Mouse (Mus musculus): ENCODE results near the gene Plet1. TPM values are rescaled to one million over a fixed set of nuclear protein-coding genes. Genes with fewer than 3 reads are reported as not detected.

Plet1 gene
- polyA plus RNA-seq (2017; shearing (Covaris generic)): under 1 TPM in 1 of 2 experiments, not detected in 1; 0.20 TPM

DNA sequence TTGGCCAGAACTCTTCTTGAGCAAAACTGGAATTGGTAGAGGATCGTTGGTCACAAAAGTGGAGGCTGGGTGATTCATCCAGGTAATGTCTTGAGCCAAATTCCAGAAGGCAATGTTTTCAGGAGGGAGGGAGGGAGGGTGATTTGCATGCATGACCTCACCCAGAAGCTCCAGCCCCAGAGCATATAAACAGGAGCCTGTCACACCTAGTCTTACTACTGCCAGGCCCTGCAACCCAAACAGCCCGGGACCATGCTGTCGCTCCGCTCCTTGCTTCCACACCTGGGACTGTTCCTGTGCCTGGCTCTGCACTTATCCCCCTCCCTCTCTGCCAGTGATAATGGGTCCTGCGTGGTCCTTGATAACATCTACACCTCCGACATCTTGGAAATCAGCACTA, at the start of gene Plet1:
Gene Plet1 (plus strand): TSS at position 215 of the 400 bp plus-strand sequence.
- no peak for ATAC-seq

GRCm38 (mm10) chr9:50449048-50449447, 45.3 kb upstream of the Plet1 start:
- no peak for ATAC-seq

DNA sequence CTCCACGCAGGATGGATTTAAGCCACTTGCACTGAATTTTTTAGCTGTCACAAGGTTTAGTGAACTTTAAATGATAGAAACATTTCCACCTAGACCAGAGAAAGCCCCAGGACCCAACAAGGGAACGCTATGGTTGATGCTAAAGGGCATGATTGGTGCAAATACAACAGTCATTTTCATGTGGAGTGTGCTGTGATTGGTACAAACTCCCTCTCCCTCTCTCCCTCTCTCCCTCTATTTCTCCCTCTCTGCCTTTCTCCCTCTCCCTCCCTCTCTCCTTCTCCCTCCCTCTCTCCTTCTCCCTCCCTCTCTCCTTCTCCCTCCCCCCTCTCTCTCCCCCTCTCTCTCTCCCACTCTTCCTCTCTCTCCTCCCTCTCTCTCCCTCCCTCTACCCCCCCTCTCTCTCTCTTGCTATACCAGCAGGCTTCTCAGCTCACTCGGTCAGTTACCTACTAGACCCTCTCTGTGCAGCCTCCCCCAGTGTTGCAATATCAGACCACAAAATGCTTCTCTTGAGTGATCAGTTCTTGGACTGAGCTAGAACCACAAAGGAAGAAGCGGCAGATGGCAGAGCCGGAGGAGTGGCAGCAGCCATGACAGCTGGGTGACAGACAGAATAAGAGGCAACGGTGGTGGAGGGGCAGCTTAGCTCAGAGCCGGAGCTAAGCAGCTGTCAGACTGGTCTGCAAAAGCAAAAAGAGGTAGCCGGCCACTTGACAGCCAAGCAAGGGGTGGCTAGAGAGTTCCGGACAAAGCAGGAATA, 42.7 kb upstream of the Plet1 start:
- no peak for ATAC-seq

DNA sequence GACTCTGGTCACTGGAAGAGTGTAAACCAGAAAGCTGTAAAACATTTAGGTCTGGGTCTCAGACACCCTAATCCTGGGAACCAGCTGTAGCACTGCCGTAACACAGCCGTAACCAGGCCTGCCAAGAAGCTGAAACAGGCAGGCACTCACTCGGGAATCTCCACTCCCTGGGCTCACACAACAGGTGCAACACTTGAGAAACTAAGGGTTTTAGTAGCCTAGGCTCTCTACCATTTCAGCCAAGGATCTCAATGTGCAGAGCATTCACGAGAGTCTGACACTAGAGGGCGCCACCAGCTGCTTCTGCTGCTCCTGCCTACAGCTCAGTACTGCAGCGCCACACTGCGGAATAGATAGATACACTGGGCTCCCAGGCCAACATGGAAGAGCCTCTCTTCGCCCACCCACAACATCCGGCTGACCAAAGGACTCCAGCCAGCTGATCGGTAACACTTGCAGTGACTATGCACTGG, 42.0 kb upstream of the Plet1 start:
- peak; percentile 66 for ATAC-seq

DNA sequence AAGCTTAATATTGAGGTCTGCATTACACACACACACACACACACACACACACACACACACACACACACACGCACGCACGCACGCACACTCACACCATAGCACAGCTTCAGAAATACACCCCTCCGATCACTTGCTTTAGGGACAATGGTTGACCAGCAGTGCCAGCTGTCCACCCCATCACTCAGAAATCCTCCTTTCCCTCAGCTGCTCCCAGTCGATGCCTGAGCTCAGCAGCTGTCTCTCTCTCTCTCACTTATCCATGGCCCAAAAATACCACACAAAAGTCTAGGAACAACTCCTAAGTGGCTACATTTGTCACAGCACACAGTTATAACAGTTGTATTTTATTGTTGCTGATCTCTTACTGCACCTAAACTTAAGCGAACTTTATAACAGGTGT, 36.7 kb upstream of the Plet1 start:
- no peak for ATAC-seq

DNA sequence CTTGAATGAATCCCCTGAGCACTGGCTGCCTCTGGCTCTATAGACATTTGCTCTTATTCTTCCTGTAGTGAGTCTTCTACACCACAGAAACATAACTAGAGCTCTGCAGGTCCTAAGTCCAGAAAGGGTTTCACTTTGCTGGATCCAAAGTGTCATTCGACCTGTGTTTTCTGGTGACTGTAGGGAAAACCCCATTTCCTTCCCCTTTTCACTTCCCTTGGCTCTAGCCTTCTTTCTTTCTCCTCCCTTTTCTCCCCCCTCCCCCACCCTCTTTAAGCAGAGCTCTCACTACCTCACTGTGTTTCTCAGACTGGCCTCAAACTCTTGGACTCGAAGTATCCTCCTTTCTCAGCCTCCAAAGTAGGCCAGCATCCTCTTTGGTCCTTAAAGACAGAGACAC, 34.8 kb upstream of the Plet1 start:
- no peak for ATAC-seq

- peak; percentile 79 for ATAC-seq
Observed at GRCm38 (mm10) chr9:50462494-50463204, 31.7 kb upstream of the Plet1 start.

GRCm38 (mm10) chr9:50463205-50463508, 31.2 kb upstream of the Plet1 start:
- peak; percentile 21 for ATAC-seq

- ATAC-seq: peak; percentile 63
Observed at GRCm38 (mm10) chr9:50470377-50471100, 23.8 kb upstream of the Plet1 start.

GRCm38 (mm10) chr9:50471181-50471901, 23.0 kb upstream of the Plet1 start:
- no peak for ATAC-seq

DNA sequence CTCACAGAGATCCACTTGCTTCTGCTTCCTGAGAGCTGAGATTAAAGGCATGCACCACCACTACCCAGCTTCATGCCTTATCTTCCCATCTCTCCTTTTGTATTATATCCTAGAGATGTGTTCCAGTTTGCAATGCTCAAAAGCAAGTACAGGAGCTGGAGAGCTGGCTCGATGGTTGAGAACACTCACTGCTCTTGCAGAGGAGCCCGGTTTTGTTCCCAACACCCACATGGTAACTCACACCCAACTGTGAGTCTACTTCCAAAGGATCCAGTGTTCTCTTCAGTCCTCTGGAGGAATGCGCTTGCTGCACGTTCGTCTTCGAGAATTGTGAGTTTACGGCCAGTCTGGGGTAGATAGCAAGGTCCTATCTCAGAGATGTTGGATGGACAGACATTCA, 19.0 kb upstream of the Plet1 start:
- ATAC-seq: no peak

GRCm38 (mm10) chr9:50475745-50476144, 18.6 kb upstream of the Plet1 start:
- ATAC-seq: no peak

DNA sequence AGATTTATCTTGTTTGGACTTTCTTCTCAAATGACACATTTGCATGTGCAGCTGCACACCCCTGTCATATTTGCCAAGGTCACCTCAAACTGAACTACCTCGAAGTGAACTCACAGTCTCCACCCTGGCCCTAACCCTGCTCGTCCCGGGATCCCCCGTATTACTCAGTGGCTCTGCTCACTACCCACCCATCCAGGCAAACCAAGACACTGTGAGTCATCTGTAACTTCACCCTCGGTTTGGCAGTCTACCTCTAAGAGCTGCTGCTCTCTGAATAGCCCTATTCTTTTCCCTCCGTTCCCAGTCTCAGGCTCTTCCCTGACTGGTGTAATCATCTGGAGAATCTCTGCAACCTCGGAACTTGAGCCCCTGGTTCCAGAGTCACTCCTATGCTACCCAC, 17.7 kb upstream of the Plet1 start:
- no peak for ATAC-seq

- ATAC-seq: no peak
Observed at GRCm38 (mm10) chr9:50477270-50477669, 17.1 kb upstream of the Plet1 start.

DNA sequence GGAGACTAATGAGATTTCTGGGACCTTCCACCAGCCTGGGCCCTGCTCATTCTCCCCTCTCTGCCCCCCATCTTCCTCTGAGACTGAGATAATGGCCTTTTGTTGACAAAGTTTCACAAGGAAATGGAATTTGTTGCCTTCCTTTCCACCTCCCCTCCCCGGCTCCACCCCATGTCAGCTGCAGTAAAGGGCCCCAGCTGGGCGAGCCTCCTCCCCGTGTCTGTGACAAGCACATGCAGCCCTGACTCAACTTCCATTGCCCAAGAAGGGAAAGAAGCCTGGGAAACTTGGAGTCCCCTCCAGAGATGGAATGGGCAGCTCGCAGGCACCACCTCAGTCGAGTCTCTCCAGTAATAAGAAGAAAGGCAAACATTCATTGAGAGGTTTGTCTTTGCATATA, 15.5 kb upstream of the Plet1 start:
- no peak for ATAC-seq

GRCm38 (mm10) chr9:50479476-50479875, 14.8 kb upstream of the Plet1 start:
- no peak for ATAC-seq

- ATAC-seq: no peak
Observed at GRCm38 (mm10) chr9:50482743-50483142, 11.6 kb upstream of the Plet1 start.

- no peak for ATAC-seq
Observed at GRCm38 (mm10) chr9:50485521-50485920, 8.8 kb upstream of the Plet1 start.

DNA sequence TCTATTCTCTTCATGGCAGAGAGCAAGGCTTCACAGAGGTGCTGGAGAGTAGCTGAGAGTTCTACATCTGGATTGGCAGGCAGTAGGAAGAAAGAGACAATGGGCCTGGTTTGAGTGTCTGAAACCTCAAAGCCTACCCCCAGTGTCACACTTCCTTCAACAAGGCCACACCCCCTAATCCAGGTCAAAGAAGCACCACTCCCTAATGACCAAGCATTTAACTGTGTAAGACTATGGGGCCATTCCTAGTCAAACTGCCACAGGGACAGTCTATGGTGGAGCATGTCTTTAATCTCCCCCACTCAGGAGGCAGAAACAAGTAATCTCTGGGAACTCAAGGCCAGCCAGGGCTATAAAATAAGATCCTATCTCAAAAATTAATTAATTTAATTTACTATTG, 3.5 kb upstream of the Plet1 start:
- ATAC-seq: no peak

DNA sequence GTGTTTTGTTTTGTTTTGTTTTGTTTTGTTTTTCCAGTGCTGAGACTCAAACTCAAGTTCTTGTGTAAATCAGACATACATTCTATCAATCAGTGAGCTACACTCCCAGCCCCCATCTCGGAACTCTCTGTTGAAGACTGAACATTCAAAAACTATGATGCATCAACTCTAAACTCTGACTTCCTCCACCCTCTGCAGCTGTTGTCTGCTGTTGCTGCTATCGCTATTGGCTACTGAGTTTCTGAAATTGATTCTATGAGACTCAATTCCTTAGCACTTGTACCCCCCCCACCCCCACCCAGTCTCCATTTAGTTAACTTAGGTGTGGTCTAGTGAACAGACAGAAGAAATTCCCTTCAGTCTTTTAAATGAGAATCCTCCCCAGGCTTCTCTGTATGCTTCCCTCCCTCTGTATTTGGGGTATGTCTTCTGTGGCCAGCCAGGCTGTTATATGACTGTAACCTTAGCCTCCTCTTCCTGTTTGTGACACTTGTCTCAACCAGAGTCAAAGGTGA, 2.7 kb upstream of the Plet1 start:
- no peak for ATAC-seq

DNA sequence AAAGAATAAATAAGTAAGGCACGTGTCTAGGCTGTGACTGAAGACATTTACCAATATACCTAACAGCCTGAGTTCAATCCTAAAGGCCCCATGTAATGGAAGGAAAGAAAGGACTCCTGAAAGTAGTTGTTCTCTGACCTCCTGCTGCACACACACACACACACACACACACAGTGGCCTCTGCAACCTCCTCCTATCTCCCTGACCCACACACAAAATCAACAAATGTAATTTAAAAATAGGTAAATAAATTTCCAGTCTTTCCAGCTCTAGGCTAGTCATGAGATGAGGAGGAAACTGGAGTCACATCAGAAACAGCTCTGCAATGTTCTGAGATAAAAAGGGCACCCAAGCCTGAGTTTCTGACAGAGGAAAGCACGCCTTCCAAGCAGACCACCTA, 548 bp upstream of the Plet1 start:
- no peak for ATAC-seq

DNA sequence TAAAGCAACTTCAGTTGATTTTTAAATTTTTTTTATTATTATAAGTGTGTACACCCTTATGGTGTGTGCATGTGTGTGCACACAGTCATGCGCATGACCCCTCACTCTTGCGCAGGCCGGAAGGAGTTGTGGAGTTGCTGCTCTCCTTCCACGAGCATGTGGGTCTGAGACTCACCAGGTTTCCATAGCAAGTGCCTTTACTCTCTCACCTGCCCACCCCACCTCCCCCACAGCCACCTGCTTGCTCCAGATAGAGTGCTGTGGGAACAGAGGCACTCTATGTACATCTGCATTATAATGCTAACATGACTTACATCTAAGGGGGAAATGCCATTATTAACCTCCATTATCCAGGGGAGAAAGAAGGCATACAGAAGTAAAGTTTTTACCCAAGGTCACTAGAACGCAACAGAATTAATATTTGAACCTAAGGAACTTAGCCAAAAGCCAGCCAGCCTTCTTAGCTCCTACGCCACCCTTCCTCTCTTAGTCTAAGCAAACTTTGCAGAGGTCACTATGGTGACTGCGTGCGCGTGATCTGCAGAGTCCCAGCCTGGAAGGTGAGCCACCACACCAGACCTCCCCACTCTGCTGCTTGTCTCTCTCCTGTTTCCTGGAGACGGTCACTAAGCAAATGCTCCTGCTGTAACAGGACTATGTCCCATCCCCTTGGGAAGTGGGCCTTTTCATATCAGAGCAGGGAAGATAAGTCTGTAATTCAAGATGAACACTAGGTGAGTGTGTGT, 1.3 kb downstream of the Plet1 start:
- no peak for ATAC-seq
